Mouse (Mus musculus) ES-Bruce4 (cell line): ENCODE measurements at regions not wholly inside any gene's neighbourhood (a gene's known extent, or its start where the extent isn't known, plus 50 kb on each side); places are given as distances from the start of the nearest gene placed in this dataset.

Source experiments
- H3K27ac ChIP-seq: 2 replicates; pipeline ENCODE4 v1.5.1; 2012; ENCODE audit warnings: low read length, inconsistent platforms; ENCODE audit not compliant: insufficient read depth
- H3K27me3 ChIP-seq: 2 replicates; pipeline ENCODE4 v1.6.1; 2012; ENCODE audit warnings: mild to moderate bottlenecking, low read length, inconsistent platforms; ENCODE audit not compliant: control insufficient read depth, poor library complexity, insufficient read depth, severe bottlenecking
- H3K36me3 ChIP-seq: 2 replicates; pipeline ENCODE4 v1.6.1; 2012; ENCODE audit warnings: inconsistent platforms, mild to moderate bottlenecking, low read length, moderate library complexity; ENCODE audit not compliant: control insufficient read depth, poor library complexity, insufficient read depth, severe bottlenecking
- H3K4me1 ChIP-seq: one replicate; pipeline ENCODE4 v1.8.1; 2011; ENCODE audit warnings: low read length; ENCODE audit not compliant: control insufficient read depth, insufficient read depth
- H3K4me3 ChIP-seq: 2 replicates; pipeline ENCODE4 v1.5.1; 2011; ENCODE audit warnings: low read depth, mild to moderate bottlenecking, low read length
- H3K9ac ChIP-seq: 2 replicates; pipeline ENCODE4 v1.6.1; 2012; ENCODE audit warnings: low read depth, mild to moderate bottlenecking, inconsistent platforms; ENCODE audit not compliant: poor library complexity, severe bottlenecking
- H3K9me3 ChIP-seq: replicated peaks from 2 replicates; pipeline ENCODE4 v1.6.1; 2012; ENCODE audit warnings: mild to moderate bottlenecking, low read length, inconsistent platforms; ENCODE audit not compliant: control insufficient read depth, poor library complexity, insufficient read depth, severe bottlenecking
- CTCF ChIP-seq: IDR thresholded peaks from one replicate; pipeline ENCODE4 v1.8.1; 2011; ENCODE audit warnings: low read depth, low read length
- EP300 ChIP-seq: IDR thresholded peaks from 2 replicates; pipeline ENCODE4 v1.6.1; 2011; ENCODE audit warnings: low read depth, low read length; ENCODE audit not compliant: insufficient read depth
- POLR2A ChIP-seq: IDR thresholded peaks from one replicate; pipeline ENCODE4 v1.8.1; 2011; ENCODE audit warnings: low read length; ENCODE audit not compliant: insufficient read depth

GRCm38 (mm10) chr11:86881710-86882109 lies 74.2 kb upstream of the Dhx40 start:
- Histone ChIP-seq H3K4me1 (no peaks in the 10 kb centered on the region), H3K36me3 (no peaks in the 10 kb centered on the region), H3K27me3 (no peaks in the 10 kb centered on the region), H3K9ac (no peak overlapping the region), H3K4me3 (no peak overlapping the region), H3K9me3 (no peaks in the 10 kb centered on the region; the same call in 1 of the 2 replicates), H3K27ac (no peak overlapping the region)
- no peak for TF ChIP-seq CTCF
- TF ChIP-seq POLR2A = no peak
- TF ChIP-seq EP300 = no peak

GRCm38 (mm10) chr11:86879356-86879905 lies 71.9 kb upstream of the Dhx40 start:
- Histone ChIP-seq H3K4me1 (no peaks in the 10 kb centered on the region), H3K36me3 (no peaks in the 10 kb centered on the region), H3K4me3 (no peak overlapping the region), H3K9me3 (no peaks in the 10 kb centered on the region; the same call in 1 of the 2 replicates), H3K27me3 (no peaks in the 10 kb centered on the region), H3K9ac (no peak overlapping the region), H3K27ac (no peak overlapping the region)
- TF ChIP-seq POLR2A = no peak
- TF ChIP-seq CTCF = no peak
- TF ChIP-seq EP300 = no peak

- TF ChIP-seq POLR2A = no peak
- TF ChIP-seq CTCF = peak; percentile 63
- Histone ChIP-seq H3K36me3 (no peaks in the 10 kb centered on the region), H3K9me3 (no peaks in the 10 kb centered on the region; the same call in 1 of the 2 replicates), H3K4me1 (peaks cover 1% of the 10 kb centered on the region), H3K27ac (no peak overlapping the region), H3K9ac (no peak overlapping the region), H3K4me3 (no peak overlapping the region), H3K27me3 (no peaks in the 10 kb centered on the region)
Measured at GRCm38 (mm10) chr11:86878327-86879065, 71.0 kb upstream of the Dhx40 start.

DNA sequence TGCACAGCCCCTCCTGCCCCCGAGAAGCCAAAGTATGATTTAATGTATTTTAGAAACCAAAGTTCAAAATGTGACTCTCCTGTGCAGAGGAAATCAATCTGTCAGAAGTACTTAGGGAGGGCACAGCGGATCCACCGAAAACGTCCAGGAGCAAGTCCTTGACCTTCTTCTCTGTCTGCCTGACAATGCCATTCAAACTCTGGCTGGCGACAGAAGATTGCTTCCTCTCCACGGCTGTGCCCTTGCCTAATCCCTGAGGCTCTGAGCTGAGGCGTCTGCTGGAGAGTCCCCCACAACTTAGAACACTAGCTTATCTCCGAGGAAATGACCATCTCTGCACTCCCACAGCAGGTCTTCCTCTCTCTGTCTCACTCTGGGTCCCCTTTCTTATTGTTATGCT lies 69.0 kb upstream of the Dhx40 start:
- Histone ChIP-seq H3K36me3 (no peaks in the 10 kb centered on the region), H3K9ac (no peak overlapping the region), H3K9me3 (no peaks in the 10 kb centered on the region; the same call in 1 of the 2 replicates), H3K27ac (no peak overlapping the region), H3K27me3 (no peaks in the 10 kb centered on the region), H3K4me3 (no peak overlapping the region), H3K4me1 (peaks cover 7% of the 10 kb centered on the region)
- TF ChIP-seq EP300 = no peak
- TF ChIP-seq POLR2A = no peak
- no peak for TF ChIP-seq CTCF

- no peaks in the 10 kb centered on the region for H3K27me3 ChIP-seq
Measured at GRCm38 (mm10) chr11:86875738-86876137, 68.2 kb upstream of the Dhx40 start.

GRCm38 (mm10) chr11:86874666-86875295 lies 67.2 kb upstream of the Dhx40 start:
- Histone ChIP-seq H3K9me3 (no peaks in the 10 kb centered on the region), H3K27me3 (no peaks in the 10 kb centered on the region), H3K27ac (no peak overlapping the region; the same call in 1 of the 2 replicates), H3K9ac (no peak overlapping the region), H3K36me3 (no peaks in the 10 kb centered on the region), H3K4me3 (peak overlapping the region; percentile 38), H3K4me1 (peaks cover 7% of the 10 kb centered on the region)
- TF ChIP-seq POLR2A (no peak), EP300 (0 out of 2 replicates have a peak, but pooled peaks have one; percentile 12), CTCF (peak; percentile 62)

More at GRCm38 (mm10) chr11:86875738-86876137, 68.2 kb upstream of the Dhx40 start:
- no peak overlapping the region for H3K27ac ChIP-seq
- TF ChIP-seq CTCF (peak; percentile 55), POLR2A (no peak), EP300 (no peak)
- H3K9me3 ChIP-seq = no peaks in the 10 kb centered on the region
- H3K9ac ChIP-seq = no peak overlapping the region
- H3K4me3 ChIP-seq = no peak overlapping the region
- peaks cover 7% of the 10 kb centered on the region for H3K4me1 ChIP-seq
- H3K36me3 ChIP-seq = no peaks in the 10 kb centered on the region
